ENCODE assay signal across 16 mouse cellular contexts in genomic region chr1:74060046-74060445, GRCm38 (mm10).
DNase-seq lines count a peak whose midpoint lies in the region; ATAC-seq lines count a peak whose summit lies in the region.
"Had no signal": no experiment of that assay in that cellular context is flagged by ENCODE, and none has a peak within 500 bp of the region (broad histone marks: within the 10 kb centered on the region; RNA-seq: fewer than 3 reads in every experiment).

No protein-coding gene starts in this region.

- no peak overlapping the region for H3K4me3 ChIP-seq in limb, embryonic 11.5 days (ENCODE audit: low read depth, low read length)
- H3K4me3 ChIP-seq in limb, embryonic 10.5 days: no peak overlapping the region
- no peak overlapping the region for H3K4me3 ChIP-seq in embryonic facial prominence, embryonic 13.5 days
- H3K4me3 ChIP-seq in kidney, embryonic 15.5 days (replicated peaks): no peak overlapping the region
- no peak overlapping the region for H3K4me3 ChIP-seq in limb, embryonic 13.5 days
- H3K4me3 ChIP-seq: heart, adult 2 months; layer of hippocampus, adult 2 months had no signal

- 85% methylated on average over 6 of the region's 6 CpGs for WGBS in limb, embryonic 11.5 days
- WGBS in limb, embryonic 10.5 days: 87% methylated on average over 6 of the region's 6 CpGs
- WGBS in embryonic facial prominence, embryonic 13.5 days: 74% methylated on average over 6 of the region's 6 CpGs
- 53% methylated on average over 6 of the region's 6 CpGs for WGBS in kidney, embryonic 15.5 days
- 74% methylated on average over 6 of the region's 6 CpGs for WGBS in limb, embryonic 13.5 days

- ATAC-seq in limb, embryonic 11.5 days (ENCODE audit: insufficient number of reproducible peaks, low FRiP score, low TSS enrichment, low read depth): no peak
- ATAC-seq in embryonic facial prominence, embryonic 13.5 days (ENCODE audit: insufficient number of reproducible peaks, insufficient read depth, low FRiP score, low TSS enrichment, low read depth): 0 out of 2 replicates have a peak, but pooled peaks have one; percentile 26
- ATAC-seq in kidney, embryonic 15.5 days (replicated peaks; ENCODE audit: low FRiP score): peak; percentile 66
- no peak for ATAC-seq in limb, embryonic 13.5 days (ENCODE audit: low FRiP score, low read depth)
- ATAC-seq in monocyte, adult 5-6 weeks (replicated peaks; ENCODE audit: insufficient number of reproducible peaks, low FRiP score, low TSS enrichment, poor library complexity, severe bottlenecking): no peak
- ATAC-seq: activated CD4-positive, CD25-positive, alpha-beta regulatory T cell, adult 4 months; Patski had no signal

- no peak overlapping the region for H3K4me2 ChIP-seq in limb, embryonic 11.5 days (ENCODE audit: low read depth, severe bottlenecking)
- H3K4me2 ChIP-seq in embryonic facial prominence, embryonic 13.5 days: no peak overlapping the region
- H3K4me2 ChIP-seq in kidney, embryonic 15.5 days: no peak overlapping the region
- H3K4me2 ChIP-seq in limb, embryonic 13.5 days (replicated peaks): no peak overlapping the region

- no peaks in the 10 kb centered on the region for H3K36me3 ChIP-seq in limb, embryonic 11.5 days (ENCODE audit: control insufficient read depth, insufficient read depth, low read length)
- H3K36me3 ChIP-seq in limb, embryonic 10.5 days: peaks cover 38% of the 10 kb centered on the region
- H3K36me3 ChIP-seq in embryonic facial prominence, embryonic 13.5 days: peaks cover 6% of the 10 kb centered on the region; the same call in 1 of the 2 replicates
- no peaks in the 10 kb centered on the region for H3K36me3 ChIP-seq in kidney, embryonic 15.5 days
- peaks cover 14% of the 10 kb centered on the region for H3K36me3 ChIP-seq in limb, embryonic 13.5 days

- DNase-seq in limb, embryonic 11.5 days (ENCODE audit: low spot score): no peak
- no peak for DNase-seq in limb, embryonic 10.5 days (ENCODE audit: low spot score)
- DNase-seq in left cerebral cortex, postnatal 4 days: no peak
- DNase-seq: cerebellum, adult 8-10 months; gastrocnemius, postnatal 10 days; heart, adult 2 months; liver; lung, adult 2 months; midbrain, embryonic 14.5 days had no signal

- peaks cover 4% of the 10 kb centered on the region; the same call in 1 of the 2 replicates for H3K4me1 ChIP-seq in limb, embryonic 11.5 days (ENCODE audit: control insufficient read depth, insufficient read depth, low read length)
- H3K4me1 ChIP-seq in limb, embryonic 10.5 days: peaks cover 43% of the 10 kb centered on the region
- H3K4me1 ChIP-seq in embryonic facial prominence, embryonic 13.5 days: peaks cover 25% of the 10 kb centered on the region
- H3K4me1 ChIP-seq in kidney, embryonic 15.5 days: peaks cover 32% of the 10 kb centered on the region
- H3K4me1 ChIP-seq in limb, embryonic 13.5 days: peaks cover 50% of the 10 kb centered on the region

- no peak overlapping the region for H3K9ac ChIP-seq in limb, embryonic 11.5 days (ENCODE audit: low read length)
- no peak overlapping the region for H3K9ac ChIP-seq in embryonic facial prominence, embryonic 13.5 days
- H3K9ac ChIP-seq in kidney, embryonic 15.5 days: no peak overlapping the region
- H3K9ac ChIP-seq in limb, embryonic 13.5 days: no peak overlapping the region

- no peaks in the 10 kb centered on the region for H3K27me3 ChIP-seq in limb, embryonic 11.5 days (ENCODE audit: control insufficient read depth, insufficient read depth, low read length)
- H3K27me3 ChIP-seq in limb, embryonic 10.5 days (ENCODE audit: low read depth, poor library complexity, severe bottlenecking): no peaks in the 10 kb centered on the region
- H3K27me3 ChIP-seq in embryonic facial prominence, embryonic 13.5 days: no peaks in the 10 kb centered on the region
- no peaks in the 10 kb centered on the region for H3K27me3 ChIP-seq in kidney, embryonic 15.5 days
- no peaks in the 10 kb centered on the region for H3K27me3 ChIP-seq in limb, embryonic 13.5 days
- H3K27me3 ChIP-seq: Patski had no signal

- H3K9me3 ChIP-seq in limb, embryonic 11.5 days (ENCODE audit: control insufficient read depth, low read length): no peaks in the 10 kb centered on the region
- H3K9me3 ChIP-seq in limb, embryonic 10.5 days (replicated peaks): no peaks in the 10 kb centered on the region
- H3K9me3 ChIP-seq in embryonic facial prominence, embryonic 13.5 days: no peaks in the 10 kb centered on the region
- no peaks in the 10 kb centered on the region for H3K9me3 ChIP-seq in kidney, embryonic 15.5 days (replicated peaks)
- H3K9me3 ChIP-seq in limb, embryonic 13.5 days: no peaks in the 10 kb centered on the region

- intact Hi-C loops in left cerebral cortex, postnatal 4 days (cut with DNase I): no loop called here

- H3K27ac ChIP-seq in limb, embryonic 11.5 days (replicated peaks; ENCODE audit: low read depth, low read length): 0 out of 2 replicates have a peak overlapping the region, but pooled peaks have one; percentile 21
- H3K27ac ChIP-seq in limb, embryonic 10.5 days: no peak overlapping the region
- no peak overlapping the region for H3K27ac ChIP-seq in embryonic facial prominence, embryonic 13.5 days
- peak overlapping the region; percentile 78 for H3K27ac ChIP-seq in kidney, embryonic 15.5 days
- peak overlapping the region; percentile 56 for H3K27ac ChIP-seq in limb, embryonic 13.5 days
- H3K27ac ChIP-seq: heart, adult 2 months; layer of hippocampus, adult 2 months had no signal

Comparison
In these comparisons a context has a peak if more than half of its experiments do, and no peak if none do; other contexts are left out.
1. H3K27ac ChIP-seq: peak in limb, embryonic 11.5 days (single experiment), kidney, embryonic 15.5 days (single experiment) and limb, embryonic 13.5 days (single experiment); none in limb, embryonic 10.5 days (single experiment) and embryonic facial prominence, embryonic 13.5 days (single experiment).
2. ATAC-seq: peak in embryonic facial prominence, embryonic 13.5 days (single experiment) and kidney, embryonic 15.5 days (single experiment); none in limb, embryonic 11.5 days (single experiment), limb, embryonic 13.5 days (single experiment) and monocyte, adult 5-6 weeks (single experiment).